Mouse (Mus musculus) myocyte (in vitro differentiated cells): ENCODE data around the gene Shisa3. TPM values are rescaled to one million over a fixed set of nuclear protein-coding genes. Genes with fewer than 3 reads are reported as not detected.

Experiments used
- polyA plus RNA-seq: library from polyadenylated mRNA; unstranded; fragments of >200 nt; fragmentation: generic; extraction: Trizol; gene quantifications from one replicate; pipeline ENCODE4 v1.2.1, GENCODE M21; 2012; ENCODE audit warnings: missing spikeins

The Shisa3 gene
- polyA plus RNA-seq, 1 experiment, result not detected

Other genes with a start within 250 kb of the Shisa3 start
- gene Bend4, start 179.6 kb upstream of the Shisa3 start, polyA plus RNA-seq, result not detected
- 0.02 TPM for gene Atp8a1, start 239.6 kb downstream of the Shisa3 start, polyA plus RNA-seq